Mouse (Mus musculus) thymus, adult 2 months (tissue): ENCODE measurements around the gene Ssna1. TPM values are rescaled to one million over a fixed set of nuclear protein-coding genes. Genes with fewer than 3 reads are reported as not detected.

Experiments used
- DNase-seq: peaks from one replicate; pipeline ENCODE4 v3.0.0; 2021
- H3K27ac ChIP-seq: fragments of 200-500 bp; 2 replicates; pipeline ENCODE4 v1.5.1; 2012; ENCODE audit warnings: low read length, control low read depth; ENCODE audit not compliant: control insufficient read depth, insufficient read depth
- H3K27me3 ChIP-seq: fragments of 200-500 bp; 2 replicates; pipeline ENCODE4 v1.6.1; 2012; ENCODE audit warnings: mild to moderate bottlenecking, low read length, moderate library complexity, mixed read lengths; ENCODE audit not compliant: control insufficient read depth, insufficient read depth
- H3K36me3 ChIP-seq: fragments of 200-500 bp; 2 replicates; pipeline ENCODE4 v1.6.1; 2012; ENCODE audit warnings: mild to moderate bottlenecking, low read length, moderate library complexity; ENCODE audit not compliant: control insufficient read depth, insufficient read depth
- H3K4me1 ChIP-seq: fragments of 200-500 bp; replicated peaks from 2 replicates; pipeline ENCODE4 v1.6.1; 2012; ENCODE audit warnings: low read length; ENCODE audit not compliant: control insufficient read depth, insufficient read depth
- H3K4me3 ChIP-seq: fragments of 200-500 bp; 2 replicates; pipeline ENCODE4 v1.5.1; 2012; ENCODE audit warnings: mild to moderate bottlenecking, low read length, control low read depth, moderate library complexity; ENCODE audit not compliant: control insufficient read depth, insufficient read depth
- CTCF ChIP-seq: fragments of 200-500 bp; IDR thresholded peaks from 2 replicates; pipeline ENCODE4 v1.5.1; 2012; ENCODE audit warnings: mild to moderate bottlenecking, control low read depth, low read length, moderate library complexity, borderline replicate concordance; ENCODE audit not compliant: control insufficient read depth, poor library complexity, insufficient read depth; ENCODE audit errors: extremely low read depth
- POLR2A ChIP-seq: fragments of 200-500 bp; IDR thresholded peaks from 2 replicates; pipeline ENCODE4 v1.6.1; 2012; ENCODE audit warnings: mild to moderate bottlenecking, low read length, control low read depth, moderate library complexity; ENCODE audit not compliant: control insufficient read depth, poor library complexity, insufficient read depth; ENCODE audit errors: extremely low read depth
- WGBS: fragments of 180-500 bp; shearing (Covaris S2); methylation state at CpG from one replicate; pipeline ENCODE4 v1.1.7; 2018; 5-methylcytosine and 5-hydroxymethylcytosine counted together
- polyA plus RNA-seq: library from polyadenylated mRNA; depleted of rRNA; stranded (reverse); fragments of >200 nt; gene quantifications from 2 replicates; pipeline ENCODE4 v1.2.3, GENCODE M21; 2012

Gene Ssna1
- polyA plus RNA-seq, 1 experiment, result 182 TPM

- DNase-seq, result no peak
- peaks cover 10% of the 10 kb centered on the region; the same call in 1 of the 2 replicates for H3K27me3 ChIP-seq
- H3K36me3 ChIP-seq, result peaks cover 18% of the 10 kb centered on the region
- no peak overlapping the region for H3K4me3 ChIP-seq
- no peak overlapping the region for H3K27ac ChIP-seq
- H3K4me1 ChIP-seq, result no peaks in the 10 kb centered on the region
- 89% methylated on average over 1 of the region's 1 CpGs for WGBS
- TF ChIP-seq CTCF (no peak), POLR2A (no peak)
Measured at GRCm38 (mm10) chr2:25286314-25286713, 14.1 kb upstream of the Ssna1 start.

- H3K4me3 ChIP-seq, result no peak overlapping the region
- H3K36me3 ChIP-seq, result peaks cover 25% of the 10 kb centered on the region
- TF ChIP-seq POLR2A (no peak), CTCF (no peak)
- 97% methylated on average over 2 of the region's 2 CpGs for WGBS
- DNase-seq, result no peak
- peaks cover 6% of the 10 kb centered on the region; the same call in 1 of the 2 replicates for H3K27me3 ChIP-seq
- H3K27ac ChIP-seq, result no peak overlapping the region
- H3K4me1 ChIP-seq, result no peaks in the 10 kb centered on the region
Measured at GRCm38 (mm10) chr2:25285551-25285950, 13.3 kb upstream of the Ssna1 start.

DNA sequence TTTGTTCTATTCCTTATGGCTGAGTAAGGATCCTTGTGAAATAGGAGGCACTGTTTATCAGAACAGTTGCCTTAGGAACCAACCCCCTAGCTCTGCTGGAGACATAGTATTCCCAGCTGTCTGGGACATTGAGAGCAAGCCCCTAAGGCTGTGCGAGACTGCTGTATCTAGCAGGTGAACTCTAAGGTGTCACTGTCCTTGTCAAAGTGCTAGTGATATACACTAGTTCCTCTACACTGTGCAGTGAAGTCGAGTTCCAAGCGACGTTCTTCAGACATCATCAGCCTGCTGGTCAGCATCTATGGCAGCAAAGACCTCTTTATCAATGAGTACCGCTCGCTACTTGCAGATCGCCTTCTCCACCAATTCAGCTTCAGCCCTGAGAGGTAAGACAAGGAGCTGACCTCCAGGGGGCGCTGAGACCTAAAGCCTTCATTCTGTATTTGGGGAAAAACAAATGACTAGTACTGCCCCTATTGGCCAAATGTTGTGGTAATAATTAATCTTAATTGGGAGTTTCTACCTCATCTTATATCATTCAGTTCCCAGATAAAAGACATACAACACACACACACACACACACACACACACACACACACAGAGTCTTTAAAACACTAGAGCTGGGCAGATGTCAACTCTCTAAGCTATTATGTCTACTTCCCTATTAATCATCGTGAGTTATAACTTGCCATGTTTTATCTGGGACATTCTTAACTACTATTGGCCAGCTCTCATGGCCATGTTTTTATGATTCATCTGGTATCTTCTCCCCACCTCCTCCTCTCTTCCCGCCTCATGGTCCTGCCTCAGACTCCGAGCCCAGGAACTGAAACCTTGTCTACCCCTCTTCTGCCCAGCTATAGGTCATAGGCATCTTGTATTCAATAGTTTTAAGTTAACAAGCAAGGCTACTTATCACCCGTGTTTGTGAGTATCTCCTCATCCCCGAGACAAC, 7.0 kb upstream of the Ssna1 start:
- Histone ChIP-seq H3K4me3 (no peak overlapping the region), H3K27me3 (no peaks in the 10 kb centered on the region), H3K4me1 (no peaks in the 10 kb centered on the region), H3K36me3 (peaks cover 55% of the 10 kb centered on the region), H3K27ac (no peak overlapping the region)
- 79% methylated on average over 13 of the region's 13 CpGs for WGBS
- no peak for TF ChIP-seq CTCF
- no peak for TF ChIP-seq POLR2A
- DNase-seq, result peak; percentile 68

DNA sequence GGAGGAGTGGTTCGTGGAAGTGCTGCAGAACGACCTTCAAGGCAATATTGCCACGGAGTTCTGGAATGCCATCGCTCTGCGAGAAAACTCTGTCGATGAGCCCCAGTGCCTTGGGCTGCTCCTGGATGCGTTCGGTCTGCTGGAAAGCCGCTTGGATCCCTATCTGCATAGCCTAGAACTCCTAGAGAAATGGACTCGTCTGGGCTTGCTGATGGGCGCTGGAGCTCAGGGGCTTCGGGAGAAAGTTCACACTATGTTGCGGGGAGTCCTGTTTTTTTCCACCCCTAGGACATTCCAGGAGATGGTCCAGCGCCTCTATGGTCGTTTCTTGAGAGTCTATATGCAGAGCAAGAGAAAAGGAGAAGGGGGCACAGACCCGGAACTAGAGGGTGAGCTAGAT, 772 bp upstream of the Ssna1 start:
- peak overlapping the region; percentile 87 for H3K4me3 ChIP-seq
- WGBS, result 39% methylated on average over 16 of the region's 16 CpGs
- H3K36me3 ChIP-seq, result peaks cover 40% of the 10 kb centered on the region
- H3K4me1 ChIP-seq, result peaks cover 17% of the 10 kb centered on the region
- TF ChIP-seq CTCF (no peak), POLR2A (no peak)
- no peak for DNase-seq
- no peaks in the 10 kb centered on the region for H3K27me3 ChIP-seq
- no peak overlapping the region for H3K27ac ChIP-seq

DNA sequence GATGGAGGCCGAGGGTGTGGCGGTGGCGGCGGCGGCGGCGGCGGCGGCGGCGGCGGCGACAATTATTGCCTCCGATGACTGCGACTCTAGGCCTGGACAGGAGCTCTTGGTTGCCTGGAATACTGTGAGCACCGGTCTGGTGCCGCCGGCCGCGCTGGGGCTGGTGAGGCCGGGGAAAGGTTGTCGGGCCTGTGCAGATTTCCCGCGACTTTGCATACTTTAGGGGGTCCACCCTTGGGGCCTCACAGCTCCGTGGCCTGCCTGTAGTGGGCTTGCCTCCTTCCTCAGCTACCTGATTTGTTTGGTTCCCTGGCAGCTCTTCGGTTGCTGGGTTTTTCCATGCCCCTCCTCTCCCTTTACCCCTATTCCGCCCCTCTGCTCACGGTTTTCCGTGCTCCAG, 277 bp upstream of the Ssna1 start:
- Histone ChIP-seq H3K4me3 (peak overlapping the region; percentile 87), H3K27me3 (no peaks in the 10 kb centered on the region), H3K36me3 (peaks cover 35% of the 10 kb centered on the region), H3K27ac (no peak overlapping the region), H3K4me1 (peaks cover 17% of the 10 kb centered on the region)
- no peak for DNase-seq
- WGBS, result under 1% methylated on average over 29 of the region's 29 CpGs
- no peak for TF ChIP-seq CTCF
- no peak for TF ChIP-seq POLR2A

DNA sequence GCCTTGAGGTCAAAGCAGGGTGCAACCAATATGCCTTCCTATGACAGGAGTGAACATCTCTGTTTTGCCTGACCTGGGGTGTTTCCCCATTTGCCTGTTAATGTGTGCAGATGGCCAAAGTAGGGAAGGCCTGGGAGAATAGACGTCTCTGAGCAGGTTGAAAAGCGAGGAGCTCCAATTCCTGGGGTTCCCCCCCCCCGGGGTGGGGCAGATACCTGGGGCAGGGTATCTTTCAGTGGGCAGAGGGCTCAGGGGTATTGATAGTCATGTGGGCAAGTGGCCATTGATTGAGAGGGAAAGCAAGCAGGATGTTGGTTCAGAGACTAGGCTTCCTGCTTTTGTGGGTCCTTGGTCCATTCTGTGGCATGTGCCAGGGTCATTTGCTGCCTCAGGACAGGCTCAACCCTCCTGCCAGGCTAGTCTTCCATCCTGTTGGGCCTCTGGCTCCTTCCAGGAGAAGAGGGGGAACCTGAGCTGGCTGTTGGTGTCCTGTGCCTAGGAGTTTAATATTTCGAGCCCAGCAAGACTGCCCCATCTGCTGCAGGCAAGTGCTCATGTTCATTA, 4.4 kb downstream of the Ssna1 start:
- no peak overlapping the region for H3K4me3 ChIP-seq
- no peak overlapping the region for H3K27ac ChIP-seq
- peaks cover 33% of the 10 kb centered on the region for H3K4me1 ChIP-seq
- no peak for DNase-seq
- H3K36me3 ChIP-seq, result peaks cover 12% of the 10 kb centered on the region
- H3K27me3 ChIP-seq, result no peaks in the 10 kb centered on the region
- 92% methylated on average over 4 of the region's 4 CpGs for WGBS
- TF ChIP-seq CTCF, result no peak
- TF ChIP-seq POLR2A, result no peak

DNA sequence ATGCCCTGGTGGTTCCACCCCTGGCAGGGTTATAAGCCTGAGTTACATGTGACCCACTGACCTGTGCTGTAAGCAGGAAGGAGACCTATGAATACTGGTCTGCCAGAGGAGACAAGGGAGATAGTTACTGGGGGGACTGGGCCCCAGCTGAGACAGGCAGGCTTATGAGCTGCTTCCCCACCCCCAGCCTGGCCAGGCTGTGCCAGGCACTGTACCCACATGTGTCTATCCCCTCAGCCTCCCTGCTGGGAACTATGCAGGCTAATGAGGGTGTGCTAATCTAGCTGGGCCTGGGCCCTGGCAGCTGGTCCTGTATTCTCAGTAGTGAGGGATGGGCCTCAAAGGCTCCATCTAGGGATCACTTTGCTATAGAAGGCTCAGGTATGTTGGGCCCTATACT, 5.0 kb downstream of the Ssna1 start:
- TF ChIP-seq CTCF (no peak), POLR2A (no peak)

More for the DNA sequence above, 5.0 kb downstream of the Ssna1 start:
- Histone ChIP-seq H3K27ac (no peak overlapping the region), H3K4me3 (no peak overlapping the region), H3K4me1 (peaks cover 31% of the 10 kb centered on the region), H3K27me3 (no peaks in the 10 kb centered on the region), H3K36me3 (peaks cover 12% of the 10 kb centered on the region)
- no peak for DNase-seq
